Mouse (Mus musculus) myocyte (in vitro differentiated cells): ENCODE results near the gene Rpp25l.

ENCODE experiments used
- CEBPB ChIP-seq: IDR thresholded peaks from 2 replicates; pipeline ENCODE4 v1.6.1; 2011; ENCODE audit warnings: mild to moderate bottlenecking, moderate library complexity; ENCODE audit not compliant: poor library complexity, insufficient read depth, severe bottlenecking
- E2F4 ChIP-seq: IDR thresholded peaks from one replicate; pipeline ENCODE4 v1.6.1; 2011; ENCODE audit warnings: mild to moderate bottlenecking, control low read depth, moderate library complexity; ENCODE audit not compliant: insufficient read depth
- MAX ChIP-seq: IDR thresholded peaks from one replicate; pipeline ENCODE4 v1.6.1; 2011; ENCODE audit warnings: low read depth, mild to moderate bottlenecking, control low read depth
- MYOG ChIP-seq, 3 experiments: IDR thresholded peaks; one replicate each; pipeline ENCODE4 v1.6.1; 2011; ENCODE audit warnings: control low read depth in 2 of 3, low read depth in 2 of 3, mild to moderate bottlenecking in 2 of 3; ENCODE audit not compliant: insufficient read length in 2 of 3, control insufficient read depth in 1 of 3, insufficient read depth in 1 of 3
- POLR2A ChIP-seq: IDR thresholded peaks from one replicate; pipeline ENCODE4 v1.6.1; 2011; ENCODE audit warnings: low read depth, mild to moderate bottlenecking, control low read depth, moderate library complexity; ENCODE audit not compliant: insufficient read length
- POLR2AphosphoS2 ChIP-seq: IDR thresholded peaks from one replicate; pipeline ENCODE4 v1.6.1; 2011; ENCODE audit warnings: low read depth, control low read depth; ENCODE audit not compliant: insufficient read length
- REST ChIP-seq: IDR thresholded peaks from one replicate; pipeline ENCODE4 v1.6.1; 2011; ENCODE audit warnings: mild to moderate bottlenecking, control low read depth, moderate library complexity; ENCODE audit not compliant: insufficient read depth, insufficient read length
- TCF12 ChIP-seq: IDR thresholded peaks from one replicate; pipeline ENCODE4 v1.6.1; 2011; ENCODE audit warnings: mild to moderate bottlenecking, control low read depth; ENCODE audit not compliant: poor library complexity, insufficient read depth, severe bottlenecking
- TCF3 ChIP-seq: IDR thresholded peaks from one replicate; pipeline ENCODE4 v1.6.1; 2011; ENCODE audit warnings: low read depth, control low read depth; ENCODE audit not compliant: insufficient read length
- USF1 ChIP-seq: IDR thresholded peaks from one replicate; pipeline ENCODE4 v1.6.1; 2011; ENCODE audit warnings: low read depth, mild to moderate bottlenecking, control low read depth, moderate library complexity

DNA sequence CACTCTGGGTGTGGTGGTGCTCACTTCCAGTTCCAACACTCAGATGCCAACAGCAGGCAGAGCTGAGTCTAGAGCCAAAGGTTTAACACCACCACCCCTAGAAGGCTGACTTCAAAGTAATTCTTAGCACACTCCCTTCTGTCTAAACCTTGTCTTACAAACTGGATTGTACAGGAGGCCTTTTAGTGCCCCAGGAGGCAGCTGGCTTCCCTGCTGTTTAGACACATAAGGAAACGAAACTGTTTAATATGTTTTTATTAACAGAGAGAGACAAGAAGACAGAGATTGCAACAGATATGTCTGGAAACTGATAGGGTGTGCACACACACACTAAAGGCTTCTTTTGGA lies 24.9 kb upstream of the Rpp25l start:
- TF ChIP-seq USF1 (no peak), POLR2A (no peak), CEBPB (no peak), TCF3 (no peak), MYOG (IDR thresholded peaks at IDR 0.05; ENCODE audit: control insufficient read depth in 1 of 3, insufficient read depth in 1 of 3, insufficient read length in 2 of 3, low read depth in 2 of 3) (no peak), MAX (no peak), E2F4 (no peak), POLR2AphosphoS2 (no peak), TCF12 (no peak), REST (no peak)
